Mouse (Mus musculus): ENCODE measurements around the gene Syt16.

Gene Syt16

DNA sequence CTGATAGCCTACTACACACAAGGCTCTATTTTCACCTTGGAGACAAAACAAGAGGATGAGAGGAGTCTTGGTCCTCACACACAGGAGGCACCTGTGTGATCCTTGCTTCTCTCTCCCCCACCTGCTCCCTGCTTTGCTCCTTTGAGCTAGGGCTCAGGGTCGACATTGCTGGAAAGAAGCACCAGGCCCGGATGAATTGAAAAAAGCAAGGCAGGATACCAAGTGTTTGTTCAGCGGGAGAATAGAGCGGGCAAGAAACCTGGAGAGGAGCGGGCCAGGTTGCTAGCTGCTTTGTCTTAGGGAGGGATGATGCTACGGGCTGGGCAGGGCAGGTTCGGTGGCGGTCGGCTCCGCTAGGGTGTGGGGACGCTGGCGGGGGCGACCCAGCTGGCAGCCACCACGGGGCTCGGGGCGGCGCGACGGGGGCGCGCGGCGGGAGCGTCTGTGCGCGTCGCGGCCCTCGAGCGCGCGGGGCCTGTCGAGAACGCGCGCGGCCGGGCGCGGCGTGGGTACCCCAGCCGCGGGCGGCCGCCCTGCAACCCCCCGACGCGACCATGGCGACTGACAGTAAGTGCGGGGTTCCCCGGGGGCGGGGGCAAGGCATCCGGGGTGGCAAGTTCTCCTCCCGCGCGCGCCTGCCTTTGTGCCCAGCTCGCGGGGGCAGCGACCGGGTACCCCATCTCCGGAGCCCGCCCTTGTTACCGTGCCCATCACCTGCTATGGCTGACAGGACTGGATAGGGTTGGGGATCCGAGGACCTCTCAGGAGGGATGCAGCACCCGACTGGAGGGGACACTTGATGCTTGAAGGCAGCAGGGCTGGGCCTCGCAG lies at the start of gene Syt16:
Gene Syt16, plus strand, starts transcription at position 365 of the 831 bp plus-strand sequence.
- CTCF ChIA-PET: no interaction called here

DNA sequence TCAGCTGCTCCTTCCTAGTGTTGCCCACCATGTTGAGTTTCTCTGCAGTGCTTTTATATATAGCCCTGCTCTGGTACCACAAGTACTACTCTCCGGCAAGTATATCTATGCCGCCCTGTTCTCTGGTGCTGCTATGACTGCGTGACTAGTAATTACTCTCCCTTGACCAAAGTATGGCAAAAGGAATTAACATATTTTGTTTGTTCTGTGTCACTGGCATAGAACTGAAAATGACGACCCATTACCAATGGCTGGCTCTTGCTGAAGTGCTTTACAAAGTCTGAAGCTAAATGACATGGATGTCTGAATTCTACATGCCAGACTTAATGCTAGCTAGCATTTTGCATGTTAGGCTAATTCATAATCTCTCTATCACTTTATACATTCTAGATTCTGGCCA lies 49.0 kb upstream of the Syt16 start:
- CTCF ChIA-PET: no interaction called here

DNA sequence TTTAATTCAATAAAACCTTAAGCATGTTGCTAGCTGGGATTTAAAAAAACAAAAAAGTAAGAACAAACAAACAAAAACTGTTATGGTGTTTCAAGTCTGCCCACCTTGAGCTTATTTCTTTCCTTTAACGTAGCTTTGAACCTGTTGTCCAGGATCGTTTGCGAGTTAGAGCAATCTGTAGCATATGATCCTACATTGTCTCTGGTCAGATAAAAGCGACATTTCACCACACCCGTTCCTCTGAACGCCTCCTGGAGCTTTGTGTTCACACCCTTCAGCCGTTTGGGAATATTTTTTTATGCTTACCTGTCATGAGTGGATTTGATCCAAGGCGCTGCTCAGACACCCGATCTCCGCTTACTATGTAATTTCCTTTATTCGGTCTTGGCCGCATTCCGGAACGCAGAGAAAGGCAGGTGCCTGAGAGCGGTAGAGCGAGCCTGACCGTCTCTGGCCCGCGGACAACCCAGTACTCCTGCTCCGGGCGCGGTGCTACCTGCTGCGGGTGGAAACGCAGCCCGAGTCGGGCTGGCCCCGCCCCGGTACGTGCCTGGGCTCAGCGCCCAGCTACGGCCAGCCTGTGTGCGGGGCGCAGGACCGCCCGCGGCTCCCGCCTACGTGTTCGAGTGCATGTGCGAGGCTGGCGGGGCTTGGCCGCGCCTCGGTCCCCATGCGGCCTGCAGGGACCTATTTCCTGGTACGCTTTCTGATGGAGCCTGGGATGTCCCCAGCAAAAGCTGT lies 48.0 kb upstream of the Syt16 start:
- CTCF ChIA-PET: no interaction called here

DNA sequence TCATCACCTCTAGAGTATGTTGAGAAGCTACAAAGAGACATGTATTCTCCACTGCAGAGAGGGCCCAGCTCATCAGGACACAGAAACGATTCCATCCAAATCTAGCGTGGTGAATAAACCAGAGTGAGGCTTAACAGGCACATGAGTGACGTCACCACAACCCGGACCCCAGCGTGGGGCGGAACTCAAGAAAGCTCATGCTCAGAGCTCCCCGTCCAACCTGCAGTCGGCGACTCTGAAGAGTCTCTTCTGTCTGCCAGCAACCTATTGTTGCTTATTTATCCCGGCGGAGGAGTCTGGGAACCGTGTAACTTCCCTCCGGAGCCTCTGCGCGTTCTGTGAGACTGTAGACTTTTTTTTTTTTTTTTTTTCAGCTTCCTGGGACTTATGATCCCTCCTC lies 44.6 kb upstream of the Syt16 start:
- CTCF ChIA-PET: no interaction called here

DNA sequence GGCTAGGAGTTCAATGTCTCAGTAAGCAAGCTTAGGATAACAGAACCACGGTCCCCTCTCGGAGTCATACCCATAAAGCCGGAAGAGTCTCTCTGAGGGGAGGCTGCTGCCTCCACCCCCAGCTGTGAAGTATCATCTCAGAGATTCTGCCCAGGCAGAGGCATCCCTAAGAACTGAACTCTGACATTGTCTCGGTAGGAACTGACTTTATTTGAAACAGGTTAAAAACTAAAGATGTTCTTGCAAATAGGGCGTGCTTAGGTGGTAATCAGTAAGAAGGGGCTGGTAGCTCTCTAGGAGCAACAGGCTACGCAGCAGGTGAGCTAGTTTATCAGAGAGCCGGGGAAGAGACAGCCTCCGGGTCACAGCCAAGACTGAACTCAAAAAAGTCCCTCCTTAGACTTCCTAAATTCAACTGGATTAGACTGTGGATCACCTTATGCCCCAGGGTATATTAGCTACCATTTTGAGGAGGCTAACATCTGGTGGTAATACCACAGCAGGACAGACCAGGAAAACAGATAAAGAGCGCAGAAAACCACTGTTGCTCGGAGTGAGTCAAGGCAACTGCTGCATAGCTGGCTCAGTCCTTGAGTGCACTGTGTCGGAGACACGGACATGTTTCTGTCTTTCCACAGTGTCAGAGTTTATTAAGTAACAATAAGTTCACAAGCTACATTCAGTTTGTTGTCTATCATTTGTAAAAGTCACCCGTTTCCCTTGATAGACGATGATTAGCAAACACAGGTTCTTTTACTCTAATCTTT lies 43.9 kb upstream of the Syt16 start:
- CTCF ChIA-PET: interaction anchor here (0.6 kb wide), 1 partner anchor 1871 kb away, joined by 4 read pairs; no protein-coding TSS in a partner anchor

DNA sequence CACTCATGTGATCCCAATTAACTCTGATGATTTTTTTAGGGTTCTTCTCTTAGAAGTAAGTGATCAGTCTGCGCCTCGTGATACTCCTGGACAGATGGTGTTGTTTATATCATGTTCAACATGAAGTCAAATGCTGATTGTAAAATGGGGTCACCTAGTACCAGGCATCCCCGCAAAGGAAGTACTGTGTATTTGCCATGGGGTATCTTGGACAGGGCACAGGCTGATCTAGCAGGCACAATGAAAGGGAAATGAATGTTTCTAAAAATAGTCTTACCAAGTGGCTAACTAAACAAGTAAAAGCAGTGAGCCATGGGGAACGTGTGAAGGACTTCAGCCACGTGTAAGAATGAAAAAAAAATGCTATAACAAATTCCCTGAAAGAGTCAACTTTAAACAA lies 42.7 kb upstream of the Syt16 start:
- CTCF ChIA-PET: no interaction called here

DNA sequence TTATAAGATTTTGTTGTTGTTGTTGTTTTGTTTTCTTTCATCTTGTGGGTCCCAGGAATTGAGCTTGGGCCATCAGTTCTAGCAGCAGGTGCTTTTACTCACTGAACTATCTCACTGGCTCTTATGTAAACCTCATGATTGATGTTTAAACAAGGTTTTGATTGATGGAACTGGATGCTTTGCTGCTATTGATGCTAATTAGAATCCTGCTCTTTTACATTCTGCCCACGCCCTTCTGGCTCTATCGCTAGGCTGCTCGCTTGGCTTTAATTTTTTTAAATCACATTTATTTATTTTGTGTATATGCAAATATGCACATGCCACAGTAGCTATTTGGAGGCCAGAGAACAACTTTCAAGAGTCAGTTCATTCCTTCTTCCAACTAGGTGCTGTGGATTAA lies 39.8 kb upstream of the Syt16 start:
- CTCF ChIA-PET: no interaction called here

DNA sequence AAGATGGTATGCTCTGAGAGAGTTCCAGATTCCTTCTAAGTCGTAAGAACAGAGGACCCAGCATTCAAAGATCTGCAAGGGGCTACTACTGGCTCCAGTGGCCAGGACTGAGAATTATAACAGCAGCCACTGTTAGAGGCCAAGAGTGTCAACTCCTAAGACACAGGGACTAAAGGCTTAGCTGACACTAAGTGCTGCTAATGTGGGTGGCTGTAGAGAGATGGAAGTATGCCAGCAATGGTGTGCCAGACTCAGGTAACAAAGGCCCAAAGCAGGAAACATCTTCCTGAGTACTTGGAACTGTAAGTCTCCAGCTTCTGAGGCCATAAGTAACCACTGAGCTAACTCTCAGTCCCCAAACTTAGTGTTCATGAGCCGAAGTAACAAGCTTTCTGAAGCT lies 38.6 kb upstream of the Syt16 start:
- CTCF ChIA-PET: no interaction called here

DNA sequence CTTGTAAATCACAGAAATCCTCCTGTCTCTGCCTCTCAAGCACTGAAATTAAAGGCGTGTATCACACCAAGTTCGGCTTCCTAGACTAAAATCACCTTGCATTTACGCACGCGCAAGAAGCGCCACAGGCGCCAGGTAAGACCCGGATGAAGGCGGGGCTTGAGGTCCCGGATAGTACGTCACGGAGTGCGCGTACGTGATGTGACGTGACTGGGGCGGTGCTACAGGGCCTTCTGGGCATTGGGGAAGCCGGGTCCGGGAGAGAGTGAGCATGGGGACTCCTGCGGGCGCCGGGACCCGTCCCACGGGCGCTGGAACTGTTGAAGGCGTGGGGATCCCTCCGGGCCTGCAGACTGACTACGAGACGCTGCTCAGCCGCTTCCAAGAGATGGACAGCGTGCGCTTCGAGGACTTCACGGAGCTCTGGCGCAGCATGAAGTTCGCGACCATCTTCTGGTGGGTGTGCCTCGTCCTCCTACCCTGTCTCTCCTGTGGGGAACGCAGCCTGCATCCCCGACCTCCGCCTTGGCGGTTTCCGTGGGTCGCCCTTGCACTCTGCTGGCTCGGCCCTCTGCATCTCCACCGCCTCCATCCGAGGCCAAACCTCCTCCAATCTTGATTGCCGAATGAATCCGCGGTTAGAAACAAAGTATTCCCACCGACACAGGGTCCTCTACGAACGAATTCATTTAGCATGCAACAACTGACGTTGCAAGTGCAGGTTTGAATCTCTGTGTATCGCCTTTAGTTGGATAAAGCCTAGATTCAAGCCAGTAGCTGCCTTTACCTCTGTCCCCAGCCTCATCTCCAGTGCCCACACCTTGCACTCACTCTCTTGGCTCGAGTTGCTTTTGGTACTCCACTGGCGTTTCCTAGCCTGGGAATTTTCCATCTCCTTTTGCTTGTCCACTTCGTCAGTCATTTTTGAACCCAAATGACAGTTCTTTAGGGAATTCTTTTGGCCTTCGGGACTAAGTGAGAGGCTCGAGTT lies 32.9 kb upstream of the Syt16 start, which contains the start of gene Snapc1:
Gene Snapc1, plus strand, starts transcription at position 191 of the 991 bp plus-strand sequence.
- CTCF ChIA-PET: no interaction called here

DNA sequence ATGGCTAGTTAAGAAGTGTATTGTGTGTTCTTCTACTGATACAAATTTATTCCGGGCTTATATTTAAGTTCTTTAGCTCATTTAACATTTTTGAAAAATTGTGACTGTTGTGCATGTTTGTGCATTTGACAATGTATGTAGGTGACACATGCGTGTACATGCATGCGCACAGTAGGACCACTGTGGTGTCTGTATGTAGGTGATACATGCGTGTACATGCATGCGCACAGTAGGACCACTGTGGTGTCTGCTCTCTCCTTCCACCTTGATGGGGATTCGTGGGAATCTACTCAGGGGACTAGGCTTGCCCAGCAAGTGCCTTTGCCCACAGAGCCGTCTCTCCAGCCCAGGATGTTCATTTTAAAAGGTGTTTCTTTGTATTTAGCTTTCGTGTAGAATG lies 28.3 kb upstream of the Syt16 start:
- CTCF ChIA-PET: no interaction called here

DNA sequence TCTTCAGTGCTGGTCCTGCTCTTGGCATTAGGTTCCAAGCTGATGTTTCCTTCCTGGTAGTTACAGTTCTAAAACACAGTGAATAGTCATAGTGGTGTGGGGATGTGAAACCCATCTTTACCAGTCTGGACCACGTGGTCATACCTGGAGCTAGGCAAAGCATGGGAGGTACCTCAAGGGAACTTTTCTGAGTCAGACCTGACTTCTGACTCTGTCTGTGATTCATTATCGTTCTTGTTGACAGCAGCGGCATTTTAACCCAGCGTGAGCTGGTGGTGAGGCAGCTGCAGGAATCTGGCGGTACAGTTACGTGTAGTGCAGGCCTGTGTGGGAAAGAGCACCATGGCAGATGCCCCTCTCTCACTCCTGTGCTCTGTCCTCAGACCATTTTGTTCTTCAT lies 22.9 kb upstream of the Syt16 start:
- CTCF ChIA-PET: no interaction called here

DNA sequence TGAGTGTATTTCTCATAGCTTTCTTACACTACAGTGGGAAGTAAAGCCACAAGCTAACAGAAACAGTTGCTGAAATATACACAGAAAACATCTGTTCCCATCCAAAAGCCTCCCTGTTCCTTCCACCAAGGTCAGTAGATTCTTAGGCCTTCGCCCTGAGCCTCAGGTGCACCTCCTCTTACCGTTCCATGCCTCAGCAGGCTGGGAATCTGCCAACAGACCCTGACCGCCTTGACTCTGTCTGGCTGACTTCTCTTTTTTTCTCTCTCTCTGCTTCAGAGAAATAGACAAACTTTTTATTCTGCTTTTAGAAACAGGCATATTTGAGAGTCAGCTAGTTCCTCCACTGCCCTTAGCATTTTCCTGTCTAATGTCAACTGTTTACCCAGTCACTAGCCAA lies 19.3 kb upstream of the Syt16 start:
- CTCF ChIA-PET: no interaction called here

DNA sequence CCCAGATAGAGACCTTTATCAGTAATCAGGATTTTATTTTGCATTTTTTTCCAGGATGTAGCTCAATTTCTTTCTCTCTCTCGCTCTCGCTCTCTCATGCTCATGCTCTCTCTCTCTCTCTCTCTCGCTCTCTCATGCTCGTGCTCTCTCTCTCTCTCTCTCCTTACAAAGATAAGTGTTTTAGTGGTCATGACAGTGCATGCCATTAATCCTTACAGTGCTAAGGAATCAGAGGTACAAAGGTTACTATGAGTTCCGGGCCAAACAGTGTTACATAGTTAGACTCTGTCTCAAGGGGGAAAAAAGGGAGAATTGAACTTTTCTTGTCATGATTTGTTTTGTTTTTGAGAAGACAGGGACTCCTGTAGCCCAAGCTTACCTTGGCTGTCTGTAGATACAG lies 17.8 kb upstream of the Syt16 start:
- CTCF ChIA-PET: no interaction called here

DNA sequence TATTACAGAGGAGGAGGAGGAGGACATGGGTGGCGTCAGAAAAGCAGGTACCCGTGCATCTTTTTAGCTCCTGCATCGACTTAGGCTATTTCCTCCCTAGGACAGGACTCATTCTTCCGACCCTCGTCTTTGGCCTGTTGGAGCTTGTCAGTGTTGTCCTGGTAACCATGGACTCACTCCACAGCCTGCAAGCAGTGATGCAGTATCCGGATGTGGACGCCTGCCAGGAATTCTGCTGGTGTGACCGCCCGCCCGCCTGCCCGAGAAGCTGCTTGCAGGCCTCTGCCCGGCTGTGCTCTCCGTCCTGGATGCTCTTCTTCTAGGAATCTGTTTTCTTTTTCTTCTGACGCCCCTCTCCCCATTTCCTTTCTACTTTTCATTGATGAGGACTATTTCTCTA lies 14.9 kb upstream of the Syt16 start:
- CTCF ChIA-PET: no interaction called here

DNA sequence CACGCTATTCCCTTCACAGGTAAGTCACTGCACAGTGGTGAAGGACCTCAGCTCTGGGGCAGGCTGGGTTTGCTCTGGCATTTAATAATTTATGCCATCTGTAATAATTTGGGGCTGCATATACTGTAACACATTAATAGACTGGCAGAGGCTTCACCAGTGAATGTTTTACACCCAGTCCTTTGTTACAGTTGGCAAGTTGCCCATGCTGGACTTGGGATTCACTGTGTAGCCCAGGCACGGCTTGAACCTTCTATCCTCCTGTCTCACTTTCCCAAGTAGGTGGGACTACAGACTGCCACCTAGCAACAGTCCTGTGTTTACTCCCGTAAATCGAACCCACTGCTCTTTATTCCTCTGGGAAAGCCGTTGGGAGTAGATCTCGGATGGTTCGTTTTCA lies 11.2 kb upstream of the Syt16 start:
- CTCF ChIA-PET: no interaction called here

DNA sequence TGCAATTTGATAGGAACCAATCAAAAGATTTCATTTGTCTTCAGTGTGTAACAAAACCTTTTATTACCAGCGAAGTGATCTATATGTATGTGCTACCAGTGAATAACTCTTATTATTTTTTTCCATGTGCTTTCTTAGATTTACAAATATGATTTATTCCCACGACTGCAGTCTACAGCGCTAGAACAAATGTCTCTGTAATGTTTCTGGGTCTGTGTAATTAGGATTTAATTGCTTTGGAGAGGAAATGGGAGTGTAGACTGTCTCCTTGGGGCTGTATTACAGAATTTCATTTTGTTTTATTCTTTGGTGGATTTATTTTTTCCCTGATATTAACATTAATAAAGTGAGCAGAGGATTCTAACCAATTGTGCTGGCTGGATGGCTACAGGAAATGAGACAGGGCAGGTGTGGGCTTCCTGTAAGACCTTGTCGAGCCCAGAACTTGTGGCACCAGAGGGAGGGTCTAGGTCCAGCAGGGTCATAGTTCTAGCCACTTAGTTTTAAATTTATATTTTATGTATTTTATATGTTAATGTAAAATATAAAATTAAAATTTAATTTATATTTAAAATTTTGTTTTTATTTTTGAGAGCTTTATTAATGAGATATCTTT lies 9.0 kb upstream of the Syt16 start:
- CTCF ChIA-PET: interaction anchor here (0.6 kb wide), 1 partner anchor 18 kb away, joined by 3 read pairs; no protein-coding TSS in a partner anchor

DNA sequence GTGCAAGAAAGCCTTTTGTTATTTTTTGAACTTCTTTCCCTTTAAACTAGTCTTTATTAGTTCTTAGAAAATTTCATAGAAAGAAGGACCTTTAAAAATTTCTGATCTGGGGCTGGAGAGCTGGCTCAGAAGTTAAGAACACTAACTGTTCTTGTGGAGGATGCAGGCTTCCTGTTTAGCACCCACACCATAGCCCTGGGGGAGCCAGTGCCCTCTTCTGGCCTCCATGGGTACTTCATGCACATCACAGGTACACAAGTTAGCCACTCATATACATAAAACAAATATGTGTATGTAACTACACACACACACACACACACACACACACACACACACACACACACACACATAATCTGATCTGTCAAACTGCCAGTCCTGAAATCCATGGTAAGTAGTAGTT lies 7.9 kb upstream of the Syt16 start:
- CTCF ChIA-PET: interaction anchor here (1.2 kb wide), 1 partner anchor 284 kb away, joined by 6 read pairs; no protein-coding TSS in a partner anchor

DNA sequence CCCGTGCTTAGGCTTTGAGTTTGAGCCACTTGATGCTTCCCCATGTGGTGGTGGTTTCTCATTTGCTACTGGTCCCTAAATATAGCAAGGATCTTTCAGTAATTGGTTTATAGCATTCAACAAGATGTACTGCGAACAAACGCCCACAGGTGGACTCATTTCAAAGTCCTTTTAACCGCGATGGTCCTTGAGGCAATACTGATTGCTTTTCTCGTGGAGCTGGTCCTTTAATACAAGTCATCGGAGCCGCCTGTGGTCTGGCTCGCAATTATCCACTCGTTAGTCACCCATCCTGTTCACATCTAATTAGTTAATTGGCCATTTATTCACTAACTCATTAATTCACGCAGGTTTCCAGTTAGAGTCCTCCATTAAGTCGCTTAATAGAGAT lies 560 bp upstream of the Syt16 start:
- CTCF ChIA-PET: no interaction called here

DNA sequence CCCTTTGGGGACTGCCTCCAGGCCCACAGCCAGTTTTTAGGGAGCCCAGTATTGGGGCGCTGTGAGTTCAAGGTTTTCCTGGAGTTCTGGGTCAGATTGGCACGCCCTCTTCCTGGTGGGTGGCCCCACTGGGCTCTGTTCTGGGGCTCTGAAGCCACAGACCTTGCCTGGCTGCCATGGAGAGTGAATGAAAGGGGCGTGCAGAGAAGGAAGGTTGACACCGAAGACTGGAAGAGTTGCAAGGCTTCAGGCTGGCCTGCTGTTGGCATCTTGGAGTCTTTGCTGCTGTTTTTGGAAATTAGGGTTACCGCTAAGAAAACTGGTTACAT lies 631 bp downstream of the Syt16 start:
- CTCF ChIA-PET: no interaction called here

DNA sequence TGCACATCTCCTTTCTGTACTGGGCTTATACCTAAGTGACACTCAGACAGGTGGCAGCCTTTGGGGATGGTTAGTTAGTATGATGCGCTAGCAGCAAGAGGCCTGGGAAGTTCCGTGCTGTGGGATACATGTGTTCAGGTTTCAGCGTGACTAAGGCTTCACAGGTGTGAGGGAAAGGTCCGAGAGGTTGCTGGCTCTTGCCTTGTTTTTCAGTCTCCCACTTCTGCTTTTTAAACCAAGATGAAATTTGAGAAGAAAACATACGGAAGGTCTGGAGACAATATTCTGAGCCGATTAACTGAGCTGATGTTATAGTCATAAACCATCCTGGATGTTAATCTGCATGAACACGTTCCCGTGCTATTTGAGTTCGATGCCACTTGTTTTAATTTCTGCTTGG lies 5.0 kb downstream of the Syt16 start:
- CTCF ChIA-PET: no interaction called here

DNA sequence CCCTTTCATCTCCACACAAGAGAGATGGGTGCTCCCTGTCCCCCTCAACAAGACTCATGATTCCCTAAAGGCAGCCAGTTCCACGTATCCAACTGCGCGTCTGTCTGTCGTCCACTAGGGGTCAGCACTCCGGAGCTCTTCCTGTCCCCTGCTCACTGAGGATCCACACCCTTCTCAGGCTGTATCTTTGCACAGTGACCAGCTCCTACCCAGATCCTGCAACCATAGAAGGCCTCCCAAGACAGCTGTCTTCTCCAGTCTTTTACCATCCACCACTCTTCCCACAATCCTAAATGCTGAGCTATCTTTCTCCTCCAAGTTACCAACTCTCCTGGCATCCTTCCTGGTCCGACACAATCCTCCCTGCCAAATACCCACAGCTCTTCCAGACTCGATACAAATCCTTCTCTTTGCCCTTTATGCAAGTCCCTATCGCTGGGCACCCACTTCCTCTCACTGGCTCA lies 12.0 kb downstream of the Syt16 start:
- CTCF ChIA-PET: no interaction called here

All from spleen, embryonic (tissue).